Mouse (Mus musculus) spleen, adult 12 weeks (tissue): ENCODE data around the gene Zfp341.

Experiments
- DNase-seq: peaks from one replicate; pipeline ENCODE4 v3.0.0; 2022; ENCODE audit warnings: low spot score

The Zfp341 gene

GRCm38 (mm10) chr2:154633876-154634644 lies 21.0 kb downstream of the Zfp341 start:
- peak; percentile 30 for DNase-seq

- no peak for DNase-seq
These were observed 22.7 kb downstream of the Zfp341 start for GRCm38 (mm10) chr2:154635826-154636225.

- DNase-seq = no peak
These were observed 25.4 kb downstream of the Zfp341 start for GRCm38 (mm10) chr2:154638521-154638920.

GRCm38 (mm10) chr2:154639115-154639514 lies 26.0 kb downstream of the Zfp341 start:
- DNase-seq = no peak

GRCm38 (mm10) chr2:154641176-154641575 lies 28.1 kb downstream of the Zfp341 start:
- DNase-seq = no peak

GRCm38 (mm10) chr2:154642005-154642459 lies 28.9 kb downstream of the Zfp341 start:
- DNase-seq = no peak

GRCm38 (mm10) chr2:154642712-154643385 lies 29.8 kb downstream of the Zfp341 start:
- no peak for DNase-seq

GRCm38 (mm10) chr2:154646634-154647033 lies 33.5 kb downstream of the Zfp341 start:
- no peak for DNase-seq

GRCm38 (mm10) chr2:154648086-154648485 lies 35.0 kb downstream of the Zfp341 start:
- no peak for DNase-seq

- DNase-seq = no peak
These were observed 37.3 kb downstream of the Zfp341 start for GRCm38 (mm10) chr2:154650404-154650803.

GRCm38 (mm10) chr2:154651363-154651762 lies 38.3 kb downstream of the Zfp341 start, which contains the start of gene Chmp4b:
Gene Chmp4b (plus strand): TSS chr2:154651705.
- DNase-seq = no peak

GRCm38 (mm10) chr2:154654976-154655375 lies 41.9 kb downstream of the Zfp341 start:
- no peak for DNase-seq

GRCm38 (mm10) chr2:154655878-154656414 lies 42.8 kb downstream of the Zfp341 start:
- DNase-seq = no peak

- peak; percentile 90 for DNase-seq
These were observed 43.8 kb downstream of the Zfp341 start for GRCm38 (mm10) chr2:154656710-154657485.

GRCm38 (mm10) chr2:154657486-154658237 lies 44.6 kb downstream of the Zfp341 start:
- DNase-seq = peak; percentile 51

GRCm38 (mm10) chr2:154659070-154659469 lies 46.0 kb downstream of the Zfp341 start:
- no peak for DNase-seq

GRCm38 (mm10) chr2:154659531-154660074 lies 46.5 kb downstream of the Zfp341 start:
- DNase-seq = no peak

GRCm38 (mm10) chr2:154668680-154669079 lies 55.6 kb downstream of the Zfp341 start:
- DNase-seq = no peak

- DNase-seq = no peak
These were observed 57.0 kb downstream of the Zfp341 start for GRCm38 (mm10) chr2:154670106-154670505.

GRCm38 (mm10) chr2:154670741-154671140 lies 57.6 kb downstream of the Zfp341 start:
- no peak for DNase-seq

GRCm38 (mm10) chr2:154674008-154674407 lies 60.9 kb downstream of the Zfp341 start:
- no peak for DNase-seq
